ENCODE assay signal across 22 mouse cellular contexts in genomic region chr15:25826531-25826961, GRCm38 (mm10). TPM values are rescaled to one million over a fixed set of nuclear protein-coding genes. Genes with fewer than 3 reads are reported as not detected.
DNase-seq lines count a peak whose midpoint lies in the region; ATAC-seq lines count a peak whose summit lies in the region.
"Had no signal": no experiment of that assay in that cellular context is flagged by ENCODE, and none has a peak within 500 bp of the region (broad histone marks: within the 10 kb centered on the region; RNA-seq: fewer than 3 reads in every experiment).

No protein-coding gene starts in this region.

- no peaks in the 10 kb centered on the region for H3K9me3 ChIP-seq in kidney, embryonic 16.5 days (ENCODE audit: low read length)
- no peaks in the 10 kb centered on the region for H3K9me3 ChIP-seq in midbrain, embryonic 13.5 days
- H3K9me3 ChIP-seq: embryonic facial prominence, embryonic 13.5 days; heart, embryonic 10.5 days; limb, embryonic 12.5 days; midbrain, embryonic 12.5 days had no signal

- H3K79me2 ChIP-seq in macrophage (ENCODE audit: inconsistent target): no peaks in the 10 kb centered on the region

- WGBS in kidney, embryonic 16.5 days: 54% methylated on average over 8 of the region's 8 CpGs
- WGBS in macrophage (ENCODE audit: missing documents): 93% methylated on average over 8 of the region's 8 CpGs
- WGBS in midbrain, embryonic 13.5 days: 85% methylated on average over 8 of the region's 8 CpGs

- H3K9ac ChIP-seq in kidney, embryonic 16.5 days (replicated peaks; ENCODE audit: low read length): no peak overlapping the region
- no peak overlapping the region for H3K9ac ChIP-seq in midbrain, embryonic 13.5 days (replicated peaks)
- H3K9ac ChIP-seq: embryonic facial prominence, embryonic 13.5 days; hindbrain, embryonic 14.5 days; limb, embryonic 12.5 days; lung, embryonic 14.5 days; midbrain, embryonic 12.5 days had no signal

- DNase-seq in frontal cortex, postnatal 10 days (ENCODE audit: low spot score in 2 of 2): no peak
- peak; percentile 74 for DNase-seq in brain, adult 2 months (ENCODE audit: low read depth, low spot score)
- no peak for DNase-seq in thymus, postnatal 25 days
- DNase-seq: adrenal gland, postnatal 14 days; cerebellum, adult 8-10 months; gastrocnemius, postnatal 36 days; heart, postnatal 14 days; layer of hippocampus, adult 9-11 months; lung, embryonic 14.5 days; spleen, adult 18-20 months had no signal

- no peaks in the 10 kb centered on the region for H3K27me3 ChIP-seq in kidney, embryonic 16.5 days (ENCODE audit: insufficient read depth, low read length)
- H3K27me3 ChIP-seq in midbrain, embryonic 13.5 days: no peaks in the 10 kb centered on the region
- H3K27me3 ChIP-seq: embryonic facial prominence, embryonic 13.5 days; limb, embryonic 12.5 days; midbrain, embryonic 12.5 days had no signal

- peak; percentile 81 for ATAC-seq in frontal cortex, adult (ENCODE audit: low TSS enrichment)
- peak; percentile 74 for ATAC-seq in kidney, embryonic 16.5 days (ENCODE audit: low FRiP score, low TSS enrichment)
- no peak for ATAC-seq in cerebellum, adult (ENCODE audit: insufficient number of reproducible peaks, low FRiP score, low TSS enrichment)
- ATAC-seq in midbrain, embryonic 13.5 days: no peak
- ATAC-seq: activated CD4-positive, CD25-positive, alpha-beta regulatory T cell, adult 4 months; intestine, embryonic 16.5 days had no signal

- no peak overlapping the region for H3K4me3 ChIP-seq in kidney, embryonic 16.5 days (ENCODE audit: low read length)
- no peak overlapping the region for H3K4me3 ChIP-seq in macrophage (ENCODE audit: inconsistent target)
- no peak overlapping the region for H3K4me3 ChIP-seq in midbrain, embryonic 13.5 days (replicated peaks)
- H3K4me3 ChIP-seq: embryonic facial prominence, embryonic 13.5 days; heart, embryonic 10.5 days; limb, embryonic 12.5 days; midbrain, embryonic 12.5 days had no signal

- H3K36me3 ChIP-seq in kidney, embryonic 16.5 days (ENCODE audit: insufficient read depth, low read length): no peaks in the 10 kb centered on the region
- H3K36me3 ChIP-seq in macrophage (ENCODE audit: inconsistent target): no peaks in the 10 kb centered on the region
- H3K36me3 ChIP-seq in midbrain, embryonic 13.5 days: no peaks in the 10 kb centered on the region
- H3K36me3 ChIP-seq: embryonic facial prominence, embryonic 13.5 days; heart, embryonic 10.5 days; limb, embryonic 12.5 days; midbrain, embryonic 12.5 days had no signal

- no peaks in the 10 kb centered on the region for H3K4me1 ChIP-seq in kidney, embryonic 16.5 days (ENCODE audit: insufficient read depth, low read length)
- H3K4me1 ChIP-seq in midbrain, embryonic 13.5 days (replicated peaks): no peaks in the 10 kb centered on the region
- H3K4me1 ChIP-seq: embryonic facial prominence, embryonic 13.5 days; limb, embryonic 12.5 days; midbrain, embryonic 12.5 days had no signal

- no peak overlapping the region for H3K4me2 ChIP-seq in kidney, embryonic 16.5 days (replicated peaks; ENCODE audit: low read depth, low read length)
- H3K4me2 ChIP-seq in midbrain, embryonic 13.5 days (replicated peaks): no peak overlapping the region
- H3K4me2 ChIP-seq: embryonic facial prominence, embryonic 13.5 days; hindbrain, embryonic 14.5 days; limb, embryonic 12.5 days; lung, embryonic 14.5 days; midbrain, embryonic 12.5 days had no signal

- H3K27ac ChIP-seq in kidney, embryonic 16.5 days (ENCODE audit: low read length): peak overlapping the region; percentile 51; the same call in 1 of the 2 replicates
- 0 out of 2 replicates have a peak overlapping the region, but pooled peaks have one; percentile 8 for H3K27ac ChIP-seq in macrophage
- no peak overlapping the region for H3K27ac ChIP-seq in midbrain, embryonic 13.5 days
- H3K27ac ChIP-seq: embryonic facial prominence, embryonic 13.5 days; heart, embryonic 10.5 days; hindbrain, embryonic 14.5 days; limb, embryonic 12.5 days; midbrain, embryonic 12.5 days had no signal

RNA-seq across cellular contexts. Expression of gene Retreg1, which starts 16.4 kb away (rescaled TPM):
- 21.5 and 22.0 TPM in 2 replicates for polyA plus RNA-seq in kidney, embryonic 16.5 days (2015; fragmentation: Nextera tagmentation; extraction: Ambion mirVana)
- 10 to 100 TPM in 16 of 26 experiments, 1 to 10 TPM in 10; 5.6 to 29.9 (median 13.3) TPM for total RNA-seq in macrophage (2018; cell fraction: chromatin; rRNA removed)
- total RNA-seq in macrophage (2018; cell fraction: cytosol; rRNA removed): 10 to 100 TPM; 23.2 to 63.0 (median 43.8) TPM
- total RNA-seq in macrophage (2018; cell fraction: nucleus; rRNA removed): 10 to 100 TPM; 18.9 to 48.7 (median 33.3) TPM
- polyA plus RNA-seq in macrophage (2018): 43.8 to 52.0 TPM (median 44.9 TPM) in 3 replicates
- 6.8 TPM in 2 replicates for polyA plus RNA-seq in midbrain, embryonic 13.5 days (2015; fragmentation: Nextera tagmentation; extraction: Ambion mirVana)

Comparison
In these comparisons a context has a peak if more than half of its experiments do, and no peak if none do; other contexts are left out.
1. ATAC-seq: peak in frontal cortex, adult (single experiment) and kidney, embryonic 16.5 days (single experiment); none in cerebellum, adult (single experiment) and midbrain, embryonic 13.5 days (single experiment).